Mouse (Mus musculus) adrenal gland, adult 8-10 months (tissue): ENCODE results near the gene Zpbp2. TPM values are rescaled to one million over a fixed set of nuclear protein-coding genes. Genes with fewer than 3 reads are reported as not detected.
"Not testable (repeated sequence)": the region's sequence is repeated elsewhere in the genome, so short reads cannot be mapped to it uniquely, and the experiment has no call there.

Experiments
- DNase-seq: peaks from one replicate; pipeline ENCODE4 v3.0.0; 2022
- total RNA-seq, 4 experiments: library from RNA; stranded (reverse); gene quantifications; 2 replicates each; pipeline ENCODE4 v1.2.4; 2022

Gene Zpbp2
- total RNA-seq, 4 experiments from 2014 or later: 0.51 to 1.1 (median 0.74) TPM; not detected in 1

GRCm38 (mm10) chr11:98590548-98591445 is 39.9 kb downstream of the Zpbp2 start:
- DNase-seq: no peak

GRCm38 (mm10) chr11:98595021-98595420 is 44.1 kb downstream of the Zpbp2 start:
- DNase-seq: no peak

GRCm38 (mm10) chr11:98595473-98595872 is 44.6 kb downstream of the Zpbp2 start:
- DNase-seq: no peak

- no peak for DNase-seq
Measured at GRCm38 (mm10) chr11:98595955-98596354, 45.1 kb downstream of the Zpbp2 start.

DNA sequence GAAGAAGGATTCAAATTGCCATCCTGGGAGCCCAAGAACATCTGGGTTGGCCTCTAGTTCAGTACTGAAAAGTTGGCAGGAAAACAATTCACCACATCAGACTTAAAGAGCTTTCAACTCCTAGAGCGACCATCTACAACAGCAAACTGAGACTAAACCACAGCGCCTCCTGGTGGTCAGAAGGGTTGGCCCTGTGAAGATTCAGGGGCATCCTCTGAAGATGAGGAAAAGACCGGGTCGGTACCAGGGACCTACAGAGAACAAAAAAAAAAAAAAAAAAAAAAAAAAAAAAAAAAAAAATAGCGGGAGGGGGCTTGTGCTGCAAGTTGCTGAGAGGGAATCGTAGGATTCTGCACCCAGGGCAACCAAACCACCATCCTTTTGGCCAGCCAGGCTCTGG is 46.5 kb downstream of the Zpbp2 start:
- DNase-seq: no peak

DNA sequence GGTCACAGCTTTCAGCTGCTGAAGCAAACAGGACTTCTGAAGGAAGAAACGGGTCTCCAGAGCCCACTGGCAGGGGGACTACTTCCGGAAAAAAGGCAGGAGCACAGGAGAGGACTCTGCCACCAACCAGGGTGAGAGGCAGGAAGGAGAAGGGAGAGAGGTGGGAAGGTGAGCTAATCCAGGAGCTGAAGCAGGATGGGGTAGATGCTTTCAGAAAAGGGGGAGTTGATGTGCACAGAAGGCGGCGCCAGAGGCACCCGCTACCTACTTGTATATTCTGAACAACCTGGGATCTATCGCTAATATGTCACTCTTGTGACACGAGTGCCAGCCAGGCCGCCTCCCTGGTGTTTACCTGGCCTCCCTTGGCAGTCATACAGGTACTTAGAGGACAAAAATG is 47.1 kb downstream of the Zpbp2 start, which contains the start of gene Lrrc3c:
Lrrc3c (plus strand) TSS at position 301 of the 400 bp plus-strand sequence.
- DNase-seq: no peak

DNA sequence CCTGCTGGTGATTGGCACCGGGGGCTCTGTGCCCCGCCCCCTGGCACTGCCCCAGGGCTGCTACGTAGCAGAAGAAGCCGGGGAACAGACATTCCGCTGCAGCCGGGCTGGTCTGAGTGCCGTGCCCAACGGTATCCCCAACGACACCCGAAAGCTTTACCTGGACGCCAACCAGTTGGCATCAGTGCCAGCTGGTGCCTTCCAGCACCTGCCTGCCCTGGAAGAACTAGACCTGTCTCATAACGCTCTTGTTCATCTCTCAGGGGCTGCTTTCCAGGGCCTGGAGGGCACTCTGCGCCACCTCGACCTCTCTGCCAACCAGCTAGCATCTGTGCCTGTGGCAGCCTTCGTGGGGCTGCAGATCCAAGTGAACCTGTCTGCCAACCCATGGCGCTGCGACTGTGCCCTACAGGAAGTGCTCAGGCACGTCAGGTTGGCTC is 48.0 kb downstream of the Zpbp2 start:
- no peak for DNase-seq

DNA sequence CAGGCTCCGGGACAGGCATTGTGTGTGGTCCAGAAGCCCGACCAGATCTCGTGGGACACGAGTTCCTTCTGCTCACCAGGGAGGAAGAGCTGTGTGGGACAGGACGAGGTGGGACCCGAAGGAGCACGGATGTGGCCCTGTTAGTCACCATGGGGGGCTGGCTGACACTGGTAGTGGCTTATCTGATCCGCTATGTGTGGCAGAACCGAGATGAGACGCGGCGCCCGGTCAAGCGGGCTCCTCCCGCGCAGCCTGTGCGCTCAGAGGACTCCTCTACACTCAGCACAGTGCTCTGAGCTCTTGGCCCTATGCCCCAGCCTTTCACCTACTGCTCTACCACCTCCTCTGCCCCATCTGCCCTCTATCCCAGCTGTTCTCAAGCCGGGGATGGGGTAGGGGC is 48.4 kb downstream of the Zpbp2 start:
- DNase-seq: no peak

- no peak for DNase-seq
Measured at GRCm38 (mm10) chr11:98602090-98602690, 51.3 kb downstream of the Zpbp2 start.

GRCm38 (mm10) chr11:98603953-98604352 is 53.1 kb downstream of the Zpbp2 start:
- DNase-seq: no peak

DNA sequence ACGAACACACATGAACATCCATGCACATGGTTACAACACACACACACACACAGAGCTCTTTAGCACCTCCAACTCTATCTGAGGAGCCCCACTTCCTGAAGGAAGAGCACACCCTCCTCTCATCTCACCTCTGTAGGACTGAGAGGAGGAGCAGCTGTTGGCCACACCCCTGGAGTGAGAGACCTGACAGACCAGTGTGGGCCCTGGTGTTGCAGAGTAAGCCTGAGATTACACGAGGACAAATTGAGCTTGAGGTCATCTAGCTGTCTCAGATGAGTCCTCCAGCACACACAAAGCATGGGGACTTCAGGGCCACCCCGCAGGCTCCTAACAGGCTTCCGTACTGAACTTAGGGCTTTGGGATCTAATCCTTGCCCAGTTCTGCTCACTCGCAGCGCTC is 54.0 kb downstream of the Zpbp2 start:
- not testable (repeated sequence) for DNase-seq

DNA sequence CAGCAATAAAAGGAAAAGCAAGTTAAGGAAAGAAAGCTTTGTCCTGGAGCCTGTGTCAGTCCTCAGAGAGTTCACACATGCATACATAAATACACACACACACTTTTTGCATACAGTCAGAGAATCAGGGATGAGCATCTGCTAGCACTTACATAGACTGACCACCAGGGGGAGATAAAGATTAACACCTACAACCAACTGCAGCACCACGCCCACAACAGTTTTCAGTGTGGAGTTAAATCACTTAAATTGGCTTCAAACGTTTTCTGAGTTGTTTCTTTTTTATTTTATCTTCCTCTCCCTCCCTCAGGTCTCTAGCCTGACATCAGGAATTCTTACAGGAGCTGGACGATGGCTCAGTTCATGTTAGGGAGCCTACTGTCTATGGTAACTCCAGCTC is 55.9 kb downstream of the Zpbp2 start:
- no peak for DNase-seq

Other genes with a start within 250 kb of the Zpbp2 start
- not detected for gene Neurod2, start 221.4 kb upstream of the Zpbp2 start, total RNA-seq
- under 1 TPM in 3 of 4 experiments, not detected in 1; 0.20 to 0.73 (median 0.56) TPM for gene Ppp1r1b, start 202.7 kb upstream of the Zpbp2 start, total RNA-seq
- 10 to 100 TPM; 22.4 to 33.9 (median 29.1) TPM for gene Stard3, start 192.7 kb upstream of the Zpbp2 start, total RNA-seq
- 1 to 10 TPM in 1 of 4 experiments, under 1 TPM in 2, not detected in 1; 0.37 to 1.0 (median 0.73) TPM for gene Tcap, start 167.3 kb upstream of the Zpbp2 start, total RNA-seq
- 1,000 to 10,000 TPM in 1 of 4 experiments, 100 to 1,000 TPM in 3; 210 to 1,003 (median 584) TPM for gene Pnmt, start 164.6 kb upstream of the Zpbp2 start, total RNA-seq
- 10 to 100 TPM in 1 of 4 experiments, 1 to 10 TPM in 3; 5.7 to 10.5 (median 7.5) TPM for gene Pgap3, start 150.6 kb upstream of the Zpbp2 start, total RNA-seq
- 1 to 10 TPM; 4.4 to 6.6 (median 5.1) TPM for gene Erbb2, start 138.6 kb upstream of the Zpbp2 start, total RNA-seq
- 100 to 1,000 TPM in 1 of 4 experiments, 10 to 100 TPM in 3; 78.5 to 100 (median 88.6) TPM for gene Mien1, start 112.1 kb upstream of the Zpbp2 start, total RNA-seq
- under 1 TPM in 3 of 4 experiments, not detected in 1; 0.13 to 0.70 (median 0.42) TPM for gene Grb7, start 104.7 kb upstream of the Zpbp2 start, total RNA-seq
- gene Ikzf3, start 5.1 kb upstream of the Zpbp2 start, total RNA-seq: 1 to 10 TPM in 1 of 4 experiments, under 1 TPM in 3; 0.49 to 1.0 (median 0.75) TPM
- gene Ormdl3, start 36.3 kb downstream of the Zpbp2 start, total RNA-seq: 100 to 1,000 TPM; 102 to 147 (median 129) TPM
- gene Lrrc3c, start 47.2 kb downstream of the Zpbp2 start, total RNA-seq: not detected
- 10 to 100 TPM; 12.6 to 16.2 (median 14.5) TPM for gene Gm12355, start 74.6 kb downstream of the Zpbp2 start, total RNA-seq
- gene Gsdma3, start 75.3 kb downstream of the Zpbp2 start, total RNA-seq: 10 to 100 TPM in 1 of 4 experiments, 1 to 10 TPM in 3; 1.5 to 14.3 (median 4.9) TPM
- under 1 TPM in 1 of 4 experiments, not detected in 3; 0.63 TPM for gene Gsdma2, start 95.7 kb downstream of the Zpbp2 start, total RNA-seq
- not detected for gene Gsdma, start 113.3 kb downstream of the Zpbp2 start, total RNA-seq
- 100 to 1,000 TPM; 115 to 121 (median 117) TPM for gene Psmd3, start 131.5 kb downstream of the Zpbp2 start, total RNA-seq
- not detected for gene Csf3, start 150.2 kb downstream of the Zpbp2 start, total RNA-seq
- 10 to 100 TPM; 47.7 to 63.3 (median 55.7) TPM for gene Med24, start 178.3 kb downstream of the Zpbp2 start, total RNA-seq
- gene Thra, start 189.5 kb downstream of the Zpbp2 start, total RNA-seq: 100 to 1,000 TPM in 1 of 4 experiments, 10 to 100 TPM in 3; 67.1 to 111 (median 82.9) TPM
- gene Nr1d1, start 224.2 kb downstream of the Zpbp2 start, total RNA-seq: 100 to 1,000 TPM; 140 to 286 (median 201) TPM
- 10 to 100 TPM; 93.5 to 98.5 (median 93.7) TPM for gene Msl1, start 244.4 kb downstream of the Zpbp2 start, total RNA-seq